Mouse (Mus musculus): ENCODE measurements around the gene Usp48.

The Usp48 gene

GRCm38 (mm10) chr4:137686303-137686702 lies 92.7 kb downstream of the Usp48 start:
- DNase-seq (ENCODE audit: low read depth, low spot score): no peak

DNA sequence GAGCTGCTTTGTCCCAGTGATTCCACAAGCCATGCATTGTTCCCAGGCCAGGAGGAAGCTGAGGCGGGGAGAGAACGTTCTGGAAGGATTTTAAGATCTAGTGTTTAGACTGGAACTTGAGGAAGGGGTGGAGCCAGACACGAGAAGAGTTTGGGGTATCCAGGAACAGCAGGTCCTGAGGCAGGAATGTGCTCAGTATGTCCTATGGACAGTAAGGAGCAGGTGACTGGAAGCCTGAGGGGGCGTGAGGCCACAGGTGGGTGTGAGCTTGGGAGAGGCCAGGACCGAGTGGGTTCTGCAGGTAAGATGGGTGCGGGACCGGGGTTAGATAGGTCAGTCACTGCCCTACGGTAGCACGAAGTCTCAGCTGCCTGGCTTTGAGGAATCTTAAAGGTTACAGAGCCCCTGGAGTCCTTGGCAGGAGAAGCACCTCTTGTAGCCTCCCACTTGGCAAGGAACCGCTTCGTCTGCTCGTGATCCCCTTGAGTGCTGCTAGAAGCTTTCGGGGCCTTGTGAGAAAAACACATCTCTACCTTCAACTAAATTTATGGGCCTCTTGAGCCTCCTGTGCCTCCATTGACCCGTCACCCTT lies 93.8 kb downstream of the Usp48 start:
- DNase-seq (ENCODE audit: low read depth, low spot score): no peak

GRCm38 (mm10) chr4:137692107-137692902 lies 98.8 kb downstream of the Usp48 start:
- no peak for DNase-seq (ENCODE audit: low read depth, low spot score)

- no peak for DNase-seq (ENCODE audit: low read depth, low spot score)
Observed at GRCm38 (mm10) chr4:137695300-137695699, 101.7 kb downstream of the Usp48 start.

GRCm38 (mm10) chr4:137695900-137696299 lies 102.3 kb downstream of the Usp48 start:
- DNase-seq (ENCODE audit: low read depth, low spot score): no peak

DNA sequence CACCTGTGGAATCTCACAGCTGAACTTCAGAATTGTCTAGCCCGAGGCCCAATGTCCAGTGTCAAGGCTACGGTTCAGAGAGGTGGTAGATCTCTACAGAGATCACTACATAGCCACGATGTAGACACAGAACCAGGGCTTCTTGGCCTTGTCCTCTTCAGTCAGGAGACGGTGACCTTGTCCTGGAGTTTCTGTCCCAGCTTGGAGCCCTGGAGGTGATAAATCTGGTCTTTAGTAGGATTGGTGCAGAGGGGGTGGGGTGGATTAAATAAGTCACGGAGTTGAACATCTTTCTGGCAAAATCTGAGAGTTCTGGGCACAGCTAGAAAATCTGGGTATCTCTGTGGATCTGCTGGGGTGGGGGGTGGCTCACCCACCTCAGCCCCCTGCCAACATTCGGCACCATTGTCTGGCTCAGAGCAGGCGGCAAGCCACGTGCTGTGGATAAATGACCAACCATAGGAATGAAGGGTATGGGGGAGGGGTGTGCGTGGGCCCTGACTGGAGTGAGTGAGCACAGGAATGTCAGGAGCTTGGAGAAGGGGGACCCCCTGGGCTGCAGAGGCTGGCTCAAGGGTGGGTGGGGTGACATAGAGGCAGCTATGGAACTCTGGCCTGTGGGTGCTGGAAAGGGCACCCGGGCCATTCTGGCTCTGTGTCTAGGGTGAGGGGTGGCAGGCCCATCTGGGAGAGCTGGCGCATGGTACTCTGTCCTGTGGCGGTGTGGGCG lies 103.8 kb downstream of the Usp48 start:
- DNase-seq (ENCODE audit: low read depth, low spot score): no peak

GRCm38 (mm10) chr4:137698076-137698985 lies 104.8 kb downstream of the Usp48 start:
- DNase-seq (ENCODE audit: low read depth, low spot score): no peak

DNA sequence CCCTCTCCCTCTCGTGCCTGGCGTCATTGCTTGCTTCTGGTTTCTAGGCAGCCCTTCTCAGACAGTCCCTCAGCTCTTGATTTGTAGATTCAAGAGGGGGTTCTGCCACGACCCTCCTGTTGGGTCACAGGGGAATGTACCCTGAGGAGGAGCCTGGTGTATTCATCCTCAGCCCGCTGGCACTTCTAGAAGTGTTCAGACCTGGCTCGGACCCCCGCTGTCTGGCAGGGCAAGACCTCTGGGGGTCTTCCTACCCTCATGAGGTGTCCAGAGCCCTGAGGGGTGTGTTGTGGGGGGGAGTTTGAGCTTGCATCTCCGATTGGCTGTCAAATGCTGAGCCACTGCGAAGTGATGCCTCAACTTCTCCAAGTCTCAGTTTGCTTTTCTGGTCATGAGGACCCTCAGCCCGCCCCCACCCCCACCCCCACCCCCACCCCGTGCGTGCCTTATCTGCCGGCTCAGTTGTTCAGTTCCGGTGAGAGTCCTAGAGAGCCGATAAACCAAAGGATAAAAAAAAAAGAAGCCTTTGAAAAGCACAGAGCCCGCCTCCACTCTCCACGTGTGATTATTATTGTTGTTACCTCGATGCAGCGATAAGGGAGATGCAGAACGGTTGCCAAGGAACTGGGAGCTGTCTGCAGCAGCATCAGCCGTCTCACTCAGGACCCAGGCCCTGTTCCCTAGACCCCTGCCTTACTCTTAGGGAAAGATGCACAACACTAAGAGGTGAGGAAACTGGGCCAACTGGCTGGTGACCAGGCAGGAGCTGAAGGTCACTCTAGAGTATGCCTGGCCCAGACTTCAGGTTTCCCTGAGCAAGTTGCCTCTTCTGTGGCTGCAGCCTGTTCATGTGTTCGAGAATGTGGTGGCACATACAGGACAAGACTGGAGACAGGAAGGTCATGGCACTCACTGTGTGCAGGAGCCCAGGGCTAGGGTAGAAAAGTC lies 106.0 kb downstream of the Usp48 start:
- DNase-seq (ENCODE audit: low read depth, low spot score): no peak

GRCm38 (mm10) chr4:137700960-137701359 lies 107.4 kb downstream of the Usp48 start:
- no peak for DNase-seq (ENCODE audit: low read depth, low spot score)

DNA sequence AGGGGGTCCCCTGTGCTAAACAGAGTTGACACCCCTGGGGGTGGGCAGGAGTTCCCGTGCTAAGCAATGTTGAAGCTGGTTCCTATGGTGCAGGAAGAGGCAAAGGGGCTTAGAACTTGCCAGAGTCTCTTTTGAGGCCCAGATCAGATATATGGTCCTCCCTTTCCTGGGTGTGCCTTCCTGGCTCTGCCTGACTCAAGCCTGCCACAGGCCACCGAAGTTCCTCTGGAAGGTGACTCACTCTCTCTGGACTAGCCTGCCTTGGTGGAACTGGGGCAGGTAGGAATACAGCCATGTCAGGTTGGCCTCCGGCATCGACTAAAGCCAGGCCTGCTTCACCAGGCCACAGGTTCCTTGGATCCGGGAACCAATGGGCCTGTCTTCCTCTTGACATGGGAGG lies 109.5 kb downstream of the Usp48 start:
- DNase-seq (ENCODE audit: low read depth, low spot score): no peak

- no peak for DNase-seq (ENCODE audit: low read depth, low spot score)
Observed at GRCm38 (mm10) chr4:137704561-137704960, 111.0 kb downstream of the Usp48 start.

DNA sequence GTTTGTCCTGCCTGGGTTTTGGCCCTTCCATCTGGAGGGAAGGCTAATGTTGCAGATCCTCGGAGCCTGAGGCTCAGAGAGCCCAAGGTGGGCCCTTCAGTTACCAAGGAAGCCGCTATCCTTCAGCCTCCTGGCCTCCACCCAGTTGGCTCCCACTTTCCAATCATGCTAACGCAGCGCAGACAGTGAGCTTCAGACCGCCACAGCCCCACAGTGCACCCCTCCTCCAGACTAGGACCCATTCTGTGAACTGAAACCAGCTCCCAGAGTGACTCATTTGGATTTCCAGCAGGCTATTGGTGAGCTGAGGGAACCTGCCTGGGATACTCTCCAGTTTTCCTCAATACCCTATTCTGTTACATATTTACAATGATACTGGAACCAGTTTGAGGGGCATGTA lies 111.8 kb downstream of the Usp48 start:
- DNase-seq (ENCODE audit: low read depth, low spot score): no peak

- no peak for DNase-seq (ENCODE audit: low read depth, low spot score)
Observed at GRCm38 (mm10) chr4:137706510-137706909, 113.0 kb downstream of the Usp48 start.

GRCm38 (mm10) chr4:137707216-137707990 lies 113.8 kb downstream of the Usp48 start:
- no peak for DNase-seq (ENCODE audit: low read depth, low spot score)
